Comparison of ENCODE assay signal across 27 mouse cellular contexts in genomic region chr6:134903368-134903767, GRCm38 (mm10). TPM values are rescaled to one million over a fixed set of nuclear protein-coding genes. Genes with fewer than 3 reads are reported as not detected.
A peak's percentile ranks its signal among the peaks of the same experiment; 100 is the strongest.
DNase-seq lines count a peak whose midpoint lies in the region; ATAC-seq and TF ChIP-seq lines count a peak whose summit lies in the region.
"Had no signal": no experiment of that assay in that cellular context is flagged by ENCODE, and none has a peak within 500 bp of the region (broad histone marks: within the 10 kb centered on the region; RNA-seq: fewer than 3 reads in every experiment).

No protein-coding gene starts in this region.

- TF ChIP-seq RAD21 in CH12.LX (IDR thresholded peaks at IDR 0.05; ENCODE audit: low read depth, low read length): no peak

- no peak for TF ChIP-seq EP300 in CH12.LX (IDR thresholded peaks at IDR 0.05; ENCODE audit: low read length)

- no peak overlapping the region for H3K4me2 ChIP-seq in CH12.LX (ENCODE audit: insufficient read depth, low read depth, poor library complexity, severe bottlenecking)
- H3K4me2 ChIP-seq: embryonic facial prominence, embryonic 13.5 days; forebrain, embryonic 15.5 days; hindbrain, embryonic 15.5 days; intestine, embryonic 15.5 days had no signal

- H3K36me3 ChIP-seq in CH12.LX (replicated peaks in 1 of 2; ENCODE audit: control insufficient read depth in 1 of 2, insufficient read depth in 1 of 2, low read length in 1 of 2): no peaks in the 10 kb centered on the region
- H3K36me3 ChIP-seq: embryonic facial prominence, embryonic 13.5 days; forebrain, embryonic 10.5 days; forebrain, embryonic 15.5 days; hindbrain, embryonic 10.5 days; hindbrain, embryonic 15.5 days; intestine, embryonic 15.5 days had no signal

- TF ChIP-seq CTCF in CH12.LX (conservative IDR thresholded peaks at IDR 0.05 in 1 of 2, IDR thresholded peaks at IDR 0.05 in 1 of 2; ENCODE audit: low read depth in 2 of 2, low read length in 2 of 2): no peak

- H3K9ac ChIP-seq in CH12.LX (ENCODE audit: insufficient read depth, low read depth): no peak overlapping the region
- H3K9ac ChIP-seq: embryonic facial prominence, embryonic 13.5 days; forebrain, embryonic 15.5 days; hindbrain, embryonic 15.5 days; intestine, embryonic 15.5 days had no signal

- peak; percentile 45 for DNase-seq in CD4-positive, CD25-positive, alpha-beta regulatory T cell, adult 2 months (ENCODE audit: low read depth, low spot score)
- no peak for DNase-seq in CH12.LX (ENCODE audit: extremely low read depth)
- peak; percentile 64 to 79 for DNase-seq in natural killer cell, adult 2 months (ENCODE audit: low spot score in 2 of 2)
- DNase-seq in lung, postnatal 14 days: no peak
- DNase-seq in yolk sac, embryonic 10.5 days (ENCODE audit: low spot score): no peak
- DNase-seq: adrenal gland, postnatal 14 days; B cell, adult 2 months; cerebellum, adult 11 months; cerebellum, adult 9-10 months; embryo, embryonic 11 days; gastrocnemius, postnatal 25 days; heart, postnatal 14 days; kidney, adult 2 months; kidney, postnatal 36 days; left cerebral cortex, postnatal 4 days; lung, adult 18-20 months; thymus, postnatal 4 days had no signal

- H3K9me3 ChIP-seq in CH12.LX (replicated peaks; ENCODE audit: low read length): no peaks in the 10 kb centered on the region
- H3K9me3 ChIP-seq: embryonic facial prominence, embryonic 13.5 days; forebrain, embryonic 15.5 days; hindbrain, embryonic 15.5 days; intestine, embryonic 15.5 days had no signal

- peaks cover 3 to 9% of the 10 kb centered on the region in 2 experiments; a peak in 3 of 4 replicates for H3K4me1 ChIP-seq in CH12.LX (ENCODE audit: control insufficient read depth in 1 of 2, insufficient read depth in 2 of 2)
- H3K4me1 ChIP-seq: embryonic facial prominence, embryonic 13.5 days; intestine, embryonic 15.5 days had no signal

- H3K4me3 ChIP-seq in CH12.LX (replicated peaks in 1 of 3; ENCODE audit: low read depth in 2 of 3, low read length in 2 of 3, poor library complexity in 1 of 3): no peak overlapping the region
- H3K4me3 ChIP-seq: embryonic facial prominence, embryonic 13.5 days; forebrain, embryonic 10.5 days; forebrain, embryonic 15.5 days; hindbrain, embryonic 10.5 days; hindbrain, embryonic 15.5 days; intestine, embryonic 15.5 days; layer of hippocampus, adult 2 months had no signal

- H3K27ac ChIP-seq in CH12.LX (ENCODE audit: insufficient read depth, low read depth): no peak overlapping the region
- H3K27ac ChIP-seq: embryonic facial prominence, embryonic 13.5 days; forebrain, embryonic 10.5 days; forebrain, embryonic 15.5 days; hindbrain, embryonic 10.5 days; hindbrain, embryonic 15.5 days; intestine, embryonic 15.5 days; layer of hippocampus, adult 2 months; macrophage had no signal

- dilution Hi-C loops in CH12.LX (cut with MboI; ENCODE audit: extremely low pct_ligation_motif_present, extremely low pct_unique_long_range_greater_than_20kb, low sequenced_read_pairs): no loop called here

- TF ChIP-seq POLR2A in CH12.LX (IDR thresholded peaks at IDR 0.05; ENCODE audit: low read depth, low read length): no peak

- in situ Hi-C loops in CH12.LX (cut with MboI; ENCODE audit: low pct_ligation_motif_present, low pct_unique_long_range_greater_than_20kb, low sequenced_read_pairs): no loop called here

- H3K27me3 ChIP-seq in CH12.LX (replicated peaks): no peaks in the 10 kb centered on the region
- H3K27me3 ChIP-seq: embryonic facial prominence, embryonic 13.5 days; forebrain, embryonic 15.5 days; hindbrain, embryonic 15.5 days; intestine, embryonic 15.5 days had no signal

- peak; percentile 75 for ATAC-seq in activated CD4-positive, CD25-positive, alpha-beta regulatory T cell, adult 4 months
- ATAC-seq: forebrain, embryonic 15.5 days; intestine, embryonic 15.5 days; lung, postnatal 0 days had no signal

- no peaks in the 10 kb centered on the region for H3K79me2 ChIP-seq in CH12.LX (replicated peaks; ENCODE audit: control insufficient read depth, extremely low read depth, insufficient read depth, poor library complexity, severe bottlenecking)

TF ChIP-seq in CH12.LX, 34 proteins besides CTCF, POLR2A, EP300 and RAD21:
- TF ChIP-seq BHLHE40 (IDR thresholded peaks at IDR 0.05; ENCODE audit: low read depth, low read length): 0 out of 2 replicates have a peak, but pooled peaks have one; percentile 17
- TF ChIP-seq ZNF384 (IDR thresholded peaks at IDR 0.05; ENCODE audit: low read depth, low read length): peak; percentile 17; the same call in 1 of the 2 replicates
- no peak for TF ChIP-seq UBTF (IDR thresholded peaks at IDR 0.05; ENCODE audit: low read depth, low read length)
- TF ChIP-seq IRF4 (IDR thresholded peaks at IDR 0.05; ENCODE audit: low read depth, low read length): no peak
- TF ChIP-seq TCF12 (IDR thresholded peaks at IDR 0.05; ENCODE audit: low read depth, low read length): no peak
- TF ChIP-seq USF1 (IDR thresholded peaks at IDR 0.05; ENCODE audit: low read depth, low read length): peak; percentile 26; the same call in 1 of the 2 replicates

RNA-seq across cellular contexts. Expression of gene Gpr19, which starts 5.0 kb away (rescaled TPM):
- total RNA-seq in CH12.LX (2012; rRNA removed) (6.3 and 7.5 TPM in 2 replicates), CH12.LX (2014; rRNA removed) (3.8 and 5.2 TPM in 2 replicates)
- polyA plus RNA-seq in CH12.LX (2012; ENCODE audit: insufficient read length, low read depth): 4.8 and 6.0 TPM in 2 replicates
- 1 to 10 TPM; 3.3 to 8.7 TPM for polyA plus RNA-seq in activated CD4-positive, CD25-positive, alpha-beta regulatory T cell, adult 4 months (2017; shearing (Covaris generic))

RNA-seq across cellular contexts. Expression of gene Cdkn1b, which starts 16.8 kb away (rescaled TPM):
- total RNA-seq in CH12.LX (2012; rRNA removed) (12.8 and 19.2 TPM in 2 replicates), CH12.LX (2014; rRNA removed) (23.5 TPM in 2 replicates)
- polyA plus RNA-seq in CH12.LX (2012; ENCODE audit: insufficient read length, low read depth): 15.8 and 20.9 TPM in 2 replicates
- polyA plus RNA-seq in activated CD4-positive, CD25-positive, alpha-beta regulatory T cell, adult 4 months (2017; shearing (Covaris generic)): 10 to 100 TPM; 38.9 to 48.9 TPM

Comparison
In these comparisons a context has a peak if more than half of its experiments do, and no peak if none do; other contexts are left out.
1. DNase-seq: peak in CD4-positive, CD25-positive, alpha-beta regulatory T cell, adult 2 months (single experiment) and natural killer cell, adult 2 months (2 of 2); none in CH12.LX (single experiment), lung, postnatal 14 days (single experiment) and yolk sac, embryonic 10.5 days (single experiment).